Mouse (Mus musculus): ENCODE measurements at regions not wholly inside any gene's neighbourhood (a gene's known extent, or its start where the extent isn't known, plus 50 kb on each side); places are given as distances from the start of the nearest gene placed in this dataset.

DNA sequence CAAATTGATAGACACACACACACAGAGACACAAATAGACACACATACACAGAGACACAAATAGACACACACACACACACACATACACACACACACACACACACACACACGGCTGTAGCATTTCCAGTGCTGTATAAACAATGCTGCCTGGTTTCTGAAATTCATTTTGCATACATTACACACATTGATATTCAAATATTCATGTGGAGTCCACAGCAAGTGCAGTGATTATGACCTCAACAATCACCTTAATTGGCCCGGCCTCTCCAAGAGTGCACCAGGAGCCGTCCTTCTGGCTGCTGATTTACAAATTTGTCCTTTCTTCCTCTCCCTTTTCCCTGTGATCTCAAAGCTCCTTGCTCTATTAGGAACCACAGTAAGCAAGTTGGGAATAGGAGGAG lies 61.2 kb upstream of the Lhx8 start:
- DNase-seq (ENCODE audit: low spot score in 2 of 2), result no peak

DNA sequence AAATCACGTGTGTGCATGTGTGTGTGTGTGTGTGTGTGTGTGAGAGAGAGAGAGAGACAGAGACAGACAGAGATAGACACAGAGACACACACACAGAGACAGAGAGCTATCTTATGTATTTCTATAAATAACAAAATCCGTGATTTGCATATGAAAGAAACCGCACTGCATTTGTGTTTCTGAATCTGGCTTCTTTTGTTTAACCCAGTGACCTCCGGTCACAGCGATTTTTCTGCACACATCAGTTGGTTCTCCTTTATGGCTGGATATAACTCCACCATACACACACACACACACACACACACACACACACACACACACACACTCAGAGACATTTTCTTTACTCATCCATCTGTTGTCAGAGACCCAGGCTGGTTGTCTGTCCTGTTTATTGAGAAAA lies 58.2 kb upstream of the Lhx8 start:
- DNase-seq (ENCODE audit: low spot score in 2 of 2), result no peak

DNA sequence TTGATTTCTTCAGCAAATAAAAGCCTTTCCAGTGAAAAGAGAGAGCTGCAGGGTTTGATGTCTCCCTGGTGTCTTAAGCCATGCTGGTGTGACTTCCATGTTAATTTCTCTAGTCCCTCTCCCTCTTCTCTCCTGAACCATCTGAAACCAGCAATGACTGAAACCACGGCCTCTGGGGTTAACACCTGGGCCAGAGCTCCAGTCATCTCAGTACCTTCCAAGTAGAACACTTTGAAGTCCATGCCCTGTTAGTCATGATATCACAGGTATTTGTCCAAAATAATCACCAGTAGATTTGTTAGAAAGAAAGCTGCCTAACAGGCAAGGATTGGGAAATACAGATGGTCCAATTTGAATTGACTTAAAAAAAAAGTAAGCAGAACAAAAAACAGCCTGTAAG lies 56.8 kb upstream of the Lhx8 start:
- DNase-seq (ENCODE audit: low spot score in 2 of 2), result no peak

DNA sequence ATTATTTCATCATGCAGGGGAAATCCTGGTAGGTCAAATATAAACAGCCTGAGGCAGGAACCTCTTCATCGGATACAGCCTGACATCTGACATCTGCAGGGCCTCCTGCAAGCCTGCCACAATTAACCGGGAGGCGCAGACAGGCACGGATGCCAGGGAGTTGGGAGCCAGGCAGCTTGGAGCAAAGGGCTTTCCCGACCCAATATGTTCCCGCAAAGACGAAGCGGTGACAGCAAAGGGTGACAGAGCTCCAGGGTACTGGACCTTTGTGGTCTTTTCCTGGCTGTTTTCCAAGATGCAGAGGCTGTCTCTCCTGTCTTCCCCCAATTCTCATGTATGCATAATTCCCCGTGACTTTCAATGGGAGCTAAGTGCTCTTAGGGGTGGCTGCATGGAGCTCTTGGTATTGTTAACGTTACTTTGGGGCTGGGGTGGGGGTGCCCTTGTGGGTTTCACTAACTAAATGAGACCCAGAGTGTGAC lies 55.4 kb upstream of the Lhx8 start:
- DNase-seq (ENCODE audit: low spot score in 2 of 2), result no peak

DNA sequence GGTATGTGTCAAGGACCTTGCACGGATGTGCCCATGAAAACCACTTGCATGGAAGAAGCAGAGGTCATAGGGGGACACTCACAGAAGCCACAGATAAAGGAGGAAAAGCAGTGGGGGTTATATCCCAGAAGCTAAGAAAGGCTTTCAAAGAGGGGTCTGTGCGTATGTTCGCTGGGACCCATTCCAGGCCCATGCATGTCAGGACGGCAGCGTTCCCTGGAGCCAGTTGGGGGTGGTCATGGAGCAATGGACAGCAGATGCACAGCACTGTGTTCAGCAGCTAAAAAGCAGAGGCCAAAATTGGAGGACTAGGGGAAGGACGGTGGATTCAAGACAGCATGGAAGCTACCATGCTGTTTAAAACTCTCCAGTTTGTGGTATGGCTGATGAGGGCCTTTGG lies 52.4 kb upstream of the Lhx8 start:
- no peak for DNase-seq (ENCODE audit: low spot score in 2 of 2)

DNA sequence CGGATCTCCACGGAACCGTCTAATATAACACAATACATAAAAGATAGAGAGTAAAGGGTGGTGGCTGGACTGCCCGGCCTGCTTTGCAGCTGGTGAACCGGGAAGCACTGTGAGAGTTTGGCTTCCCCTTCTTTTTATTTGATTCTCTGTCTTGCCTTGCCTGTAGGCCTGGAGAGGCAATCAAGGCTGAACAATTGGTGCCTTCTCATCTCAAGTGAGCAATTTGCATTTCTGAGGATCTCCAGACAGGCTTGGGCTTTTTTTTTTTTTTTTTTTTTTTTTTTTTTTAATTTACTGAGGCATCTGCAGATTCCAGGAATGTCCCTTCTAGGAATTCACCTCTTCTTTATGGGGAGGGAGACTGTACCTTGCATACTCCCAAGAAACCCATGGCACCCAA lies 51.1 kb upstream of the Lhx8 start:
- DNase-seq (ENCODE audit: low spot score in 2 of 2), result no peak

All from right cerebral cortex, adult 2 months (tissue).